In the genomic region with DNA sequence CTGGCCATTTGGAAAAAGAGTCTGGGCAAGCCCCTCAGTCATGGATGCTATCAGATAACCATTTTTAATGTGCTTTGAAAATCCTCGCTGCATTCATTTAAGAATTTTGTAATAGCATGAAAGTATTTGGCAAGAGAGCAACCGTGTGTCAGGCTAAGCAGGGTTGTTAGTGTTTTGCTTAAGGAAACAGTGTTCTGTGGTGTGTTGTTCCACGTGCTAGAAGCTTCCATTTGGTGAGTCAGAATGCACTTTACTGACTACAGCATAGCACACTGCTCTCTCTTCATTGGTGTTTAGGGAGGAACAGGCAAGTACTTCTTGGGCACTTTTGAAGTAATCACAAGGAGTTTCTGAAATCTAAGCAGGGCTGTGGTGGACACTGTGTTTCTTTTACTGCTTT, we compare ENCODE assay signal across 14 mouse cellular contexts.
"Had no signal": no experiment of that assay in that cellular context is flagged by ENCODE, and none has a peak within 500 bp of the region (broad histone marks: within the 10 kb centered on the region; RNA-seq: fewer than 3 reads in every experiment).

No protein-coding gene starts in this region.

- H3K4me3 ChIP-seq: left cerebral cortex, adult 2 months; liver, embryonic 13.5 days; midbrain, embryonic 10.5 days; myocyte; neural tube, embryonic 15.5 days had no signal

- DNase-seq: kidney, adult 18-20 months; kidney, postnatal 25 days; liver; liver, embryonic 13.5 days; lung, adult 18-20 months; lung, postnatal 14 days; midbrain, embryonic 14.5 days; right cerebral cortex, adult 18-20 months; right cerebral cortex, postnatal 25 days; thymus, postnatal 25 days had no signal

- H3K9me3 ChIP-seq: liver, embryonic 13.5 days; midbrain, embryonic 10.5 days; neural tube, embryonic 15.5 days had no signal

- H3K36me3 ChIP-seq: liver, embryonic 13.5 days; midbrain, embryonic 10.5 days; neural tube, embryonic 15.5 days had no signal

- H3K27me3 ChIP-seq: liver, embryonic 13.5 days; neural tube, embryonic 15.5 days had no signal

- H3K4me2 ChIP-seq: liver, embryonic 13.5 days; neural tube, embryonic 15.5 days had no signal

- H3K4me1 ChIP-seq: liver, embryonic 13.5 days; midbrain, embryonic 10.5 days; neural tube, embryonic 15.5 days had no signal

- H3K27ac ChIP-seq: left cerebral cortex, adult 2 months; liver, embryonic 13.5 days; midbrain, embryonic 10.5 days; neural tube, embryonic 15.5 days had no signal

- H3K9ac ChIP-seq: liver, embryonic 13.5 days; neural tube, embryonic 15.5 days had no signal
